Mouse (Mus musculus): ENCODE measurements at regions not wholly inside any gene's neighbourhood (a gene's known extent, or its start where the extent isn't known, plus 50 kb on each side); places are given as distances from the start of the nearest gene placed in this dataset.

- TF ChIP-seq POLR2A (IDR thresholded peaks at IDR 0.05; ENCODE audit: control insufficient read depth, low read depth, low read length) (no peak), CTCF (IDR thresholded peaks at IDR 0.05; ENCODE audit: control insufficient read depth, insufficient read depth, insufficient replicate concordance, low read depth, low read length) (no peak)
- no peak overlapping the region for H3K4me3 ChIP-seq (ENCODE audit: control insufficient read depth, low read depth, low read length)
Measured at GRCm38 (mm10) chr12:97783476-97783875, 475.8 kb downstream of the Galc start.

GRCm38 (mm10) chr12:97759116-97759515 lies 500.1 kb downstream of the Galc start:
- H3K4me3 ChIP-seq (ENCODE audit: control insufficient read depth, low read depth, low read length): no peak overlapping the region
- H3K27me3 ChIP-seq (ENCODE audit: control insufficient read depth, insufficient read depth, low read length): no peaks in the 10 kb centered on the region
- H3K36me3 ChIP-seq (ENCODE audit: control insufficient read depth, insufficient read depth, low read length): no peaks in the 10 kb centered on the region
- H3K4me1 ChIP-seq (ENCODE audit: control insufficient read depth, insufficient read depth, low read length): no peaks in the 10 kb centered on the region
- no peak overlapping the region for H3K27ac ChIP-seq (ENCODE audit: control insufficient read depth, insufficient read depth, low read depth, low read length)
- TF ChIP-seq POLR2A (IDR thresholded peaks at IDR 0.05; ENCODE audit: control insufficient read depth, low read depth, low read length): no peak
- no peak for TF ChIP-seq CTCF (IDR thresholded peaks at IDR 0.05; ENCODE audit: control insufficient read depth, insufficient read depth, insufficient replicate concordance, low read depth, low read length)

More at GRCm38 (mm10) chr12:97783476-97783875, 475.8 kb downstream of the Galc start:
- no peaks in the 10 kb centered on the region for H3K36me3 ChIP-seq (ENCODE audit: control insufficient read depth, insufficient read depth, low read length)
- no peak overlapping the region for H3K27ac ChIP-seq (ENCODE audit: control insufficient read depth, insufficient read depth, low read depth, low read length)
- no peaks in the 10 kb centered on the region for H3K4me1 ChIP-seq (ENCODE audit: control insufficient read depth, insufficient read depth, low read length)
- H3K27me3 ChIP-seq (ENCODE audit: control insufficient read depth, insufficient read depth, low read length): no peaks in the 10 kb centered on the region

DNA sequence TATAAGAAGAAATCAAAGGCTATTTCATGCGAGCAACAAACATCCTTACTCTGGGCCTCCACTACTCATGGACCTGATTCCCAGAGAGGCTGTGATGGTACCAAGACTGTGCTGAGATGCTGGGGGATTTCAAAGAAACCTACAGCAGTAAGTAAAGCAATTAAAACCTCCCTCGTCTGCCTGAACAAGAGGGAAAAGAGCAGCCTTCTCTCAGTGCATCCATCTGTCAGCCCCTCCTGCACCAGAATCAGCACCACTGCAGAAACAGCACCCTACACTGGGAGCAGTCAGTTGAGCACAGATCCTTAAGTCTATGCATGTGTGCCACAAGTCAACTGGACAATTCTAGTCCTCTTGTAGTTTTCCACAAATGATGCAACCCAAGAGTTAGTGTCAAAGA lies 500.6 kb downstream of the Galc start:
- TF ChIP-seq POLR2A (IDR thresholded peaks at IDR 0.05; ENCODE audit: control insufficient read depth, low read depth, low read length) (no peak), CTCF (IDR thresholded peaks at IDR 0.05; ENCODE audit: control insufficient read depth, insufficient read depth, insufficient replicate concordance, low read depth, low read length) (no peak)
- Histone ChIP-seq H3K4me3 (ENCODE audit: control insufficient read depth, low read depth, low read length) (no peak overlapping the region), H3K27me3 (ENCODE audit: control insufficient read depth, insufficient read depth, low read length) (no peaks in the 10 kb centered on the region), H3K27ac (ENCODE audit: control insufficient read depth, insufficient read depth, low read depth, low read length) (no peak overlapping the region), H3K4me1 (ENCODE audit: control insufficient read depth, insufficient read depth, low read length) (no peaks in the 10 kb centered on the region), H3K36me3 (ENCODE audit: control insufficient read depth, insufficient read depth, low read length) (no peaks in the 10 kb centered on the region)

DNA sequence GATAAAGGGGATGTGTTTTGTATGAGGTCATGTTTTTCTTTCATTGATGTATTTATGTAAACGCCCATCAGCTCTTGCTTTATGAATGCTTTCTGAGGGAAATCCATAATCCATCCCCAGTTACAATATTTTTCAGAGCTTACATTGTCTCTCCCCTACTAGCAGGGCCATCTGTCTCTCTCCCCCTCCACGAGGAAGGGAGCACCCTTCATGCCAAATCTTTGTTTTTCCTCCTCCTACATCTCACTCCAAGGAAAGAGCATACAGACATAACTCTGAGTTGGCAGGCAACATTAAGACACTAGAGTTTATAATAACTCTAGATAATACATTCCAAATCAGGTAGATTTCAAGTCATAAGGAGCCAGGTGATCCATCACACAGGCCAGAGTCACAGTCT lies 509.1 kb downstream of the Galc start:
- Histone ChIP-seq H3K4me1 (ENCODE audit: control insufficient read depth, insufficient read depth, low read length) (no peaks in the 10 kb centered on the region), H3K36me3 (ENCODE audit: control insufficient read depth, insufficient read depth, low read length) (no peaks in the 10 kb centered on the region)

GRCm38 (mm10) chr12:97740927-97741326 lies 518.3 kb downstream of the Galc start:
- Histone ChIP-seq H3K27ac (ENCODE audit: control insufficient read depth, insufficient read depth, low read depth, low read length) (no peak overlapping the region), H3K4me1 (ENCODE audit: control insufficient read depth, insufficient read depth, low read length) (no peaks in the 10 kb centered on the region), H3K36me3 (ENCODE audit: control insufficient read depth, insufficient read depth, low read length) (no peaks in the 10 kb centered on the region), H3K27me3 (ENCODE audit: control insufficient read depth, insufficient read depth, low read length) (no peaks in the 10 kb centered on the region), H3K4me3 (ENCODE audit: control insufficient read depth, low read depth, low read length) (no peak overlapping the region)
- TF ChIP-seq POLR2A (IDR thresholded peaks at IDR 0.05; ENCODE audit: control insufficient read depth, low read depth, low read length) (no peak), CTCF (IDR thresholded peaks at IDR 0.05; ENCODE audit: control insufficient read depth, insufficient read depth, insufficient replicate concordance, low read depth, low read length) (no peak)

More for the DNA sequence above, 509.1 kb downstream of the Galc start:
- H3K4me3 ChIP-seq (ENCODE audit: control insufficient read depth, low read depth, low read length): no peak overlapping the region
- H3K27ac ChIP-seq (ENCODE audit: control insufficient read depth, insufficient read depth, low read depth, low read length): no peak overlapping the region
- TF ChIP-seq POLR2A (IDR thresholded peaks at IDR 0.05; ENCODE audit: control insufficient read depth, low read depth, low read length) (no peak), CTCF (IDR thresholded peaks at IDR 0.05; ENCODE audit: control insufficient read depth, insufficient read depth, insufficient replicate concordance, low read depth, low read length) (no peak)
- H3K27me3 ChIP-seq (ENCODE audit: control insufficient read depth, insufficient read depth, low read length): no peaks in the 10 kb centered on the region

DNA sequence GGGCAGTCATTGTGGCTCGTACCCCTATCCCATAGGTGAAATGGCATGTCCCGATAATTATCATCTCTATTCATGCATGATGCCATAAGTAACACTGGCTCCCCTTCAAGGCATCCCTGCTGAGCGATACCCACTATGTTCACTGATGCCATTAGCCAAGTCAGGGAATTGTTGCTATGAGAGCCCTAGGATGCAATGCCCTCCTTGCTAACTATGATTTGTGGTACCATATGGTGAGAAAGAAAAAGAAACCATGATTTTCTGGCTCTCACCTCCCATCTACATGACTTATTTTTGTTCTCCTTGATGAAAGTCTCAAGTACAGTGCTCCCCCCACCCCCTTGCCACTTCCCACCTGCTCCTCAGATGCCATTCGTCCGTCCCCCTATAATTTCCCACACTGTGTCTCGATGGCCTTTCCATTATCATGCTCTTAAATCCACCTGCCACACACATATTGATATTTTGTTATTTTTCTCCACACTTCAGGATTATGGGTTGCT lies 527.1 kb downstream of the Galc start:
- no peak overlapping the region for H3K4me3 ChIP-seq (ENCODE audit: control insufficient read depth, low read depth, low read length)
- TF ChIP-seq POLR2A (IDR thresholded peaks at IDR 0.05; ENCODE audit: control insufficient read depth, low read depth, low read length): no peak
- no peak for TF ChIP-seq CTCF (IDR thresholded peaks at IDR 0.05; ENCODE audit: control insufficient read depth, insufficient read depth, insufficient replicate concordance, low read depth, low read length)
- no peaks in the 10 kb centered on the region for H3K36me3 ChIP-seq (ENCODE audit: control insufficient read depth, insufficient read depth, low read length)
- no peaks in the 10 kb centered on the region for H3K27me3 ChIP-seq (ENCODE audit: control insufficient read depth, insufficient read depth, low read length)
- H3K4me1 ChIP-seq (ENCODE audit: control insufficient read depth, insufficient read depth, low read length): no peaks in the 10 kb centered on the region
- H3K27ac ChIP-seq (ENCODE audit: control insufficient read depth, insufficient read depth, low read depth, low read length): no peak overlapping the region

DNA sequence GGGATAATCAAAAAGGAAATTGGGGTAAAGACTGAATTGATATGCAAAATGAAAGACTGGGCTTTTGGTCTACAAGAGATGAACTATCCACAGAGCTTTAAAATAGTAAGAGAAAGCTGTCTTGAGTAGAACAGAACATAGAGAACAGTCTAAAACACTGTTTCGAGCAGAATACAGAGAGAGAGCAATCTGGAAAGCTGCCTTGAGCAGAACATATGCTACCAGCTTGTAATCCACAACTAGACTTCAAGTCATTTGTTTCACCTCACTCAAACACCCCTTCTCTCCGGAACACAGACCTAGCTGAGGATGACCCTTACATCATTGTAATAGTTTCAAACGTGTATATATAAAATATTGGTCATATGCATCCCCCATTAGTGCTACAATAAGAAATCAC lies 538.7 kb downstream of the Galc start:
- TF ChIP-seq CTCF (IDR thresholded peaks at IDR 0.05; ENCODE audit: control insufficient read depth, insufficient read depth, insufficient replicate concordance, low read depth, low read length): no peak
- no peak for TF ChIP-seq POLR2A (IDR thresholded peaks at IDR 0.05; ENCODE audit: control insufficient read depth, low read depth, low read length)
- H3K36me3 ChIP-seq (ENCODE audit: control insufficient read depth, insufficient read depth, low read length): no peaks in the 10 kb centered on the region

DNA sequence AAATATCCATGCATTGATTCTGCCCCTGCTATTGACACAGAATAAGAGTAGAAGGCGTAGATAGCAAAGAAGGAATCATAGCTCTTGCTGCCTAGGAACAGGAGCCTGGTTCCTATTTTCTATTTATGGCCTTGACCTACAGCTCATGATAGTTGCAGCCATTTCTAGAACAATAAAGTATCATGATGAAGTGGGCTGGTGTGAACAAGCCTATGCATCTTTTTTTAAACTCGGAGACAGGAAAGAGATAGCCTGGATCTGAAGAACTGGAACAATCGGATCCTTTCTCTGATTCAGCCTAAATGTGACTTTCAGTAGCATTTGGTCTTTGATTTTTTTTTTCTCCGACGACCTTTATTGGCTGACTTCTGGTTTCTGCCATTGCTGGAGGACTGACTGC lies 541.4 kb downstream of the Galc start:
- Histone ChIP-seq H3K36me3 (ENCODE audit: control insufficient read depth, insufficient read depth, low read length) (no peaks in the 10 kb centered on the region), H3K27me3 (ENCODE audit: control insufficient read depth, insufficient read depth, low read length) (no peaks in the 10 kb centered on the region), H3K4me1 (ENCODE audit: control insufficient read depth, insufficient read depth, low read length) (no peaks in the 10 kb centered on the region), H3K27ac (ENCODE audit: control insufficient read depth, insufficient read depth, low read depth, low read length) (no peak overlapping the region), H3K4me3 (ENCODE audit: control insufficient read depth, low read depth, low read length) (no peak overlapping the region)
- TF ChIP-seq POLR2A (IDR thresholded peaks at IDR 0.05; ENCODE audit: control insufficient read depth, low read depth, low read length) (no peak), CTCF (IDR thresholded peaks at IDR 0.05; ENCODE audit: control insufficient read depth, insufficient read depth, insufficient replicate concordance, low read depth, low read length) (no peak)

More for the DNA sequence above, 538.7 kb downstream of the Galc start:
- no peak overlapping the region for H3K27ac ChIP-seq (ENCODE audit: control insufficient read depth, insufficient read depth, low read depth, low read length)
- H3K4me1 ChIP-seq (ENCODE audit: control insufficient read depth, insufficient read depth, low read length): no peaks in the 10 kb centered on the region
- H3K27me3 ChIP-seq (ENCODE audit: control insufficient read depth, insufficient read depth, low read length): no peaks in the 10 kb centered on the region
- H3K4me3 ChIP-seq (ENCODE audit: control insufficient read depth, low read depth, low read length): no peak overlapping the region

Measured in testis, adult 2 months (tissue).